Mouse (Mus musculus): ENCODE results near the gene Cpeb4. TPM values are rescaled to one million over a fixed set of nuclear protein-coding genes. Genes with fewer than 3 reads are reported as not detected.

The Cpeb4 gene
- polyA plus RNA-seq, 1 experiment from 2014 or later, result 43.4 TPM

DNA sequence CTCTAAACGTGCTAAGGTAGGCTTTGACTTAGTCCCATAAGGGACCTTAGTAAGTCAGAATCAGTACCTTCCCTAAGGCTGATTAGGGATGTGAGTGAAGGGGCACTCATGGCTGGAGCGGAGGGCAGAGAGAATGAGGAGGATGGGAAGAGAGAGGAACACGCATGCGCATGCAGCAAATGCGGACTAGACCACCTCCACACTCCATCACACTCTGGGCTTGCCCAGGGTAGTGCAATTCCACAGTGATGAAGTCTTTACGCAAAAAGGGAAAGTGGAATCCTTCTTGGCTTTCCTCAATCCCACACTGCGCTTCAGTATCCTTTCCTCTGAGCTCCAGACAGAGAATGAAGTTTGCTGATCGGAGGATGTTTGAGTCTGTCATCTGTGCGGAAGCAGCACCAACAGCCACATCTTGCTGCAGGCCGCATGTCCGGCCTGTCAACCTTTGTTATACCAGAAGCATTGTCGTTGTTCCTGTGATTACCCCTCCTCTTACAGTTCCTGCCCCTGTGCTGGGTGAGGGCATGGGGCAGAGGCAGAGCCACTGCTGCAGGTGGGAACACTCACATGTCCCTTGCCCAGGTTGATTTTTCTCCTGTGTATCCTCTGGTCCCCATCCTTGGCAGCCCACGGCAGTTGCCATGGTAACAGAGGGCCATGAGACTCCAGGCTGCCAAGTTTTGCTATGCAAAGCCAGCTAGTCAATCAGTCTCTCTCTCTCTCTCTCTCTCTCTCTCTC, 69.1 kb downstream of the Cpeb4 start:
- Histone ChIP-seq H3K9ac (replicated peaks; ENCODE audit: low read depth, low read length) (no peak overlapping the region), H3K9me3 (ENCODE audit: control insufficient read depth, low read length) (no peaks in the 10 kb centered on the region), H3K4me1 (ENCODE audit: control insufficient read depth, insufficient read depth, low read length) (peaks cover 11% of the 10 kb centered on the region), H3K4me3 (ENCODE audit: low read depth, low read length) (no peak overlapping the region), H3K4me2 (ENCODE audit: low read depth, low read length) (no peak overlapping the region; the same call in 1 of the 2 replicates), H3K27ac (ENCODE audit: low read depth, low read length) (peak overlapping the region; percentile 75), H3K36me3 (ENCODE audit: control insufficient read depth, insufficient read depth, low read length) (no peaks in the 10 kb centered on the region), H3K27me3 (ENCODE audit: control insufficient read depth, insufficient read depth, low read length) (no peaks in the 10 kb centered on the region)
- 61% methylated on average over 13 of the region's 13 CpGs for WGBS
- ATAC-seq (ENCODE audit: low read depth), result peak; percentile 90

DNA sequence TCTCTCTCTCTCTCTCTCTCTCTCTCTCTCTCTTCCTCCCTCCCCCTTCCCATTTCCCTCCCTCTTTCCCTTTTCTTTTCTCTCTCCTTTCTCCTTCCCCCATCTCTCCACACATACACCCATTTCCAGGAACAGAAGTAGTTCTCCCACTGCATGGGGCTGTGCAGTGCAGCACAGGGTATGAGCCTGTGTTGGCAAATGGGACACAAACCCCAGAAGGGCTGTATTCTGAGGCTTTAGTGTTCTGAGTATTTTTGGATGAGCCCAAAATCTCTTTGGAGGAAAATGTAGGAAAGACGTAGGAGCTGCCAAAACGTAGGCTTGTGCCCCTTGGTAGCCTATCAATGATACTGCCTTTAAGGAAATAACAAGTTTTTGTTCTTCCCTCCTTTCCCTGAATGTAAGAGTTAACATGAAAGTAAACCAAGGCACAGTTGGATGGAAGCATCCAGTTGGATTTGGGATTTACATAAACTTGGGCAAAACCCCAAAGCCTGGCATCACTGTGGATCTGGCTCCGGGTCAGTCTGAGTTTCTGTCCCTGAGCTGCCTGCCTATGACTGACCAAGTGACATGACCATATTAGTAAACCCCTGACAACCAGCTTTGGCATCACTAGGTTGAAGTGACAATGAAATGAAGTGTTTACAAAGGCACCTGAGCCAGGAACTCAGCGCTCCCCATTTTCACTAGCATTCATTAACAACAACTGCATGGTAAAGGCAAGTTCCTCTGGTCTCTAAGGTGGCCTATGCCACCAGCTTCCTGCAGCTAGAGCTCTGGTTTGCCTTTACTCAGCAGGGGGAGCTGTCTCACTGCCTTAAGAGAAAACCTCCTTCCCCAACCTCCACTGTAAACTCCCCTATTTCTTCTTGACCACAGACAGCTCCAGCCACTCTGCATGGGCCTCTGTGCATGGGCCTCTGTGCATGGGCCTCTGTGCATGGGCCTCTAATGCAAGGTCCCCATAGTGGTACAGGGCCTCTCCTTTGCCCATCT, 69.9 kb downstream of the Cpeb4 start:
- no peak overlapping the region for H3K4me2 ChIP-seq (ENCODE audit: low read depth, low read length)
- no peaks in the 10 kb centered on the region for H3K27me3 ChIP-seq (ENCODE audit: control insufficient read depth, insufficient read depth, low read length)
- H3K9ac ChIP-seq (replicated peaks; ENCODE audit: low read depth, low read length), result no peak overlapping the region
- H3K27ac ChIP-seq (ENCODE audit: low read depth, low read length), result 0 out of 2 replicates have a peak overlapping the region, but pooled peaks have one; percentile 40
- no peaks in the 10 kb centered on the region for H3K9me3 ChIP-seq (ENCODE audit: control insufficient read depth, low read length)
- 69% methylated on average over 4 of the region's 4 CpGs for WGBS
- H3K36me3 ChIP-seq (ENCODE audit: control insufficient read depth, insufficient read depth, low read length), result no peaks in the 10 kb centered on the region
- H3K4me3 ChIP-seq (ENCODE audit: low read depth, low read length), result no peak overlapping the region
- H3K4me1 ChIP-seq (ENCODE audit: control insufficient read depth, insufficient read depth, low read length), result peaks cover 11% of the 10 kb centered on the region
- peak; percentile 61; the same call in 1 of the 2 replicates for ATAC-seq (ENCODE audit: low read depth)

DNA sequence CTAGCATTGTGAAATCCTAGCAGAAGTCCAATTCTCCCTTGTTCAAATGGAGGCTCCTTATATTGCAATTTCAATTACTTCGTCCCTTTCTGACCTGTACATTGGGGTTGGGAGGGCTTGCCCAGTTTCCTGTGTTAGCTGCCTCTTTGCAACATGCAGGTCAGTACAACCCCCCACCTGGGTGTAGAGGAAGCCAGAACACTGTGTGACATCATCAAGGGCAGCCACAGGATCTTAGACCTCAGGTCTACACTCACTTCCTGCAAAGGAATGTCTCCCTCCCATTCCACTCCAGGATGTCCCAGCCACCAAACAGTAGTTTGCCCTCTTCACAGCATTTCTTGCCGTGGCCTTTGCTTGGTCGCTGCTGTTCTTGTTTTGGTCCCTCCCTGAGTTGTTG, 73.5 kb downstream of the Cpeb4 start:
- H3K9me3 ChIP-seq (ENCODE audit: control insufficient read depth, low read length), result no peaks in the 10 kb centered on the region
- no peak overlapping the region for H3K27ac ChIP-seq (ENCODE audit: low read depth, low read length)
- H3K4me3 ChIP-seq (ENCODE audit: low read depth, low read length), result no peak overlapping the region
- no peaks in the 10 kb centered on the region for H3K36me3 ChIP-seq (ENCODE audit: control insufficient read depth, insufficient read depth, low read length)
- no peak for ATAC-seq (ENCODE audit: low read depth)
- no peak overlapping the region for H3K9ac ChIP-seq (replicated peaks; ENCODE audit: low read depth, low read length)
- H3K4me1 ChIP-seq (ENCODE audit: control insufficient read depth, insufficient read depth, low read length), result peaks cover 15% of the 10 kb centered on the region
- no peaks in the 10 kb centered on the region for H3K27me3 ChIP-seq (ENCODE audit: control insufficient read depth, insufficient read depth, low read length)
- 89% methylated on average over 3 of the region's 3 CpGs for WGBS
- no peak overlapping the region for H3K4me2 ChIP-seq (ENCODE audit: low read depth, low read length)

DNA sequence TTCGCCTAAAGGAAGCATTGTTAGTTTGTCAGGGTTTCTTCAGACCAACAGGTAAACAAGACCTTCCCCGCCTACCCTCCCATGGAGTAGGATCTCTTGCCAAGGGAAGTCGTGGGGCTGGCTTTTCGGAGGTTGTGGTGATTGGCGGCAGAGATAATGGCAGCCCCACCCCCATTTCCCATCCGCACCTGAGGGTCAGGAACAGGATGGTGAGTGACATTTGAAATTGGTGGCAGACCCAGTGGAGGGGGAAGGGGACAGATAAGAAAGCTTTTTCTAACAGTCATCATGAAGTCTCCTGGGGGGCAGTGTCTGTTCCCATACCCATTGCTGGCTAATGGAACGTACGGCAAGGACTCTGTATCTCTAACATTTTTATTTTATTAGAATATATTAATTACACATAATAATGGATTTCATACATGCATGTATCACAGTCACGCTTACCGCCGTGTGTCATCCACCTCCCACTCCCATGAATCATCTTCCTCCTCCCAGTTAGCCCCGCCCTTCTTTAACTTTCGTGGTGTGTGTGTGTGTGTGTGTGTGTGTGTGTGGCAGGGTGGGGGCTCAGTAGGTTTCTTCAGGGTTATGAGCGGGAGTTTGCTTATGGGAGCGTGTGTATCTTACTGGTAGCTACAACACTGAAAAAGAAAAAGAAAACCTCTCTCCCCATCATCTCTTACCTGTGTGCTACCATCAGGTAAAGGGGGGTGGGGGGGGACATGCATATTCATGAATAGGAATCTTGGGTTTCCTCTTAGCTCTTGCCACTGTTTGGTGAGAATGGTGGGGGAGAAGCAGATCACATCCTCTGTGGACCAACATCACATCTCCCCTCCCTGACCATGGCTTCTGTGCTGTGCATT, 76.7 kb downstream of the Cpeb4 start:
- Histone ChIP-seq H3K36me3 (ENCODE audit: control insufficient read depth, insufficient read depth, low read length) (no peaks in the 10 kb centered on the region), H3K4me3 (ENCODE audit: low read depth, low read length) (peak overlapping the region; percentile 36), H3K27ac (ENCODE audit: low read depth, low read length) (no peak overlapping the region), H3K27me3 (ENCODE audit: control insufficient read depth, insufficient read depth, low read length) (no peaks in the 10 kb centered on the region), H3K4me2 (ENCODE audit: low read depth, low read length) (peak overlapping the region; percentile 51), H3K9ac (replicated peaks; ENCODE audit: low read depth, low read length) (peak overlapping the region; percentile 41; the same call in 1 of the 2 replicates), H3K4me1 (ENCODE audit: control insufficient read depth, insufficient read depth, low read length) (peaks cover 3% of the 10 kb centered on the region; the same call in 1 of the 2 replicates), H3K9me3 (ENCODE audit: control insufficient read depth, low read length) (no peaks in the 10 kb centered on the region)
- 19% methylated on average over 15 of the region's 15 CpGs for WGBS
- peak; percentile 71 for ATAC-seq (ENCODE audit: low read depth)

DNA sequence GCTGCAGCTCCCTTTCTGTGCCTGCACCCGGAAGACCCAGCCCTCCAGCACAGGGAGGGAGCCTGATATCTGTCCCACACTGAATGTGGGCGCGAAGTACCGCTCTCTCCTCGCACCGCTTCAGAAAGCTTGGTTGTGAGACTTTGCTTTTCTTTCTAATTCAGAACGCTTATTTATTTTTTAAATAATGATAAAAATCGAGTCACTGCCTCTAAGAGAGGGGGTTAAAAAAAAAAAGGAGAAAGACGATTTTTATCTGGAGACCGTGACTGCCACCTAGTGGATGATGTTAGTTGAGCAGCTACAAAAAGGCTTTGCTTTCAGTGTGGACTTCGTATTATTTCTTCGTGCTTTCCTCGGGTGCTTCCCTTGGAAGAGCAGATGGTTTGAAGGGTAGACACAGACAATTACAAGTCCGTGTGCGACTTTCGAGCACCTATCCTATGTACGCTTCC, 77.3 kb downstream of the Cpeb4 start:
- WGBS, result 3% methylated on average over 17 of the region's 17 CpGs

GRCm38 (mm10) chr11:31960071-31960470, 88.1 kb downstream of the Cpeb4 start:
- no peaks in the 10 kb centered on the region for H3K27me3 ChIP-seq (ENCODE audit: control insufficient read depth, insufficient read depth, low read length)
- no peak overlapping the region for H3K4me3 ChIP-seq (ENCODE audit: low read depth, low read length)
- H3K27ac ChIP-seq (ENCODE audit: low read depth, low read length), result no peak overlapping the region
- H3K9ac ChIP-seq (replicated peaks; ENCODE audit: low read depth, low read length), result no peak overlapping the region
- no peak overlapping the region for H3K4me2 ChIP-seq (ENCODE audit: low read depth, low read length)
- H3K36me3 ChIP-seq (ENCODE audit: control insufficient read depth, insufficient read depth, low read length), result no peaks in the 10 kb centered on the region
- no peaks in the 10 kb centered on the region for H3K9me3 ChIP-seq (ENCODE audit: control insufficient read depth, low read length)
- no peak for ATAC-seq (ENCODE audit: low read depth)
- H3K4me1 ChIP-seq (ENCODE audit: control insufficient read depth, insufficient read depth, low read length), result no peaks in the 10 kb centered on the region

More for the DNA sequence above, 77.3 kb downstream of the Cpeb4 start:
- peak; percentile 89 for ATAC-seq (ENCODE audit: low read depth)
- Histone ChIP-seq H3K4me3 (ENCODE audit: low read depth, low read length) (peak overlapping the region; percentile 36), H3K4me2 (ENCODE audit: low read depth, low read length) (peak overlapping the region; percentile 51), H3K36me3 (ENCODE audit: control insufficient read depth, insufficient read depth, low read length) (no peaks in the 10 kb centered on the region), H3K27ac (ENCODE audit: low read depth, low read length) (no peak overlapping the region), H3K9ac (replicated peaks; ENCODE audit: low read depth, low read length) (peak overlapping the region; percentile 41; the same call in 1 of the 2 replicates), H3K27me3 (ENCODE audit: control insufficient read depth, insufficient read depth, low read length) (no peaks in the 10 kb centered on the region), H3K9me3 (ENCODE audit: control insufficient read depth, low read length) (no peaks in the 10 kb centered on the region), H3K4me1 (ENCODE audit: control insufficient read depth, insufficient read depth, low read length) (peaks cover 3% of the 10 kb centered on the region; the same call in 1 of the 2 replicates)

- Histone ChIP-seq H3K4me1 (ENCODE audit: control insufficient read depth, insufficient read depth, low read length) (0 out of 2 replicates have a peak, but pooled peaks cover 3% of the 10 kb centered on the region), H3K27ac (ENCODE audit: low read depth, low read length) (no peak overlapping the region), H3K27me3 (ENCODE audit: control insufficient read depth, insufficient read depth, low read length) (no peaks in the 10 kb centered on the region), H3K9ac (replicated peaks; ENCODE audit: low read depth, low read length) (no peak overlapping the region), H3K4me3 (ENCODE audit: low read depth, low read length) (no peak overlapping the region), H3K9me3 (ENCODE audit: control insufficient read depth, low read length) (no peaks in the 10 kb centered on the region), H3K4me2 (ENCODE audit: low read depth, low read length) (no peak overlapping the region), H3K36me3 (ENCODE audit: control insufficient read depth, insufficient read depth, low read length) (no peaks in the 10 kb centered on the region)
- ATAC-seq (ENCODE audit: low read depth), result no peak
- 95% methylated on average over 1 of the region's 1 CpGs for WGBS
These were observed 92.0 kb downstream of the Cpeb4 start for GRCm38 (mm10) chr11:31963993-31964392.

All from neural tube, embryonic 14.5 days (tissue).